Mouse (Mus musculus): Measurements from ENCODE around the gene Spats2l. TPM values are rescaled to one million over a fixed set of nuclear protein-coding genes. Genes with fewer than 3 reads are reported as not detected.

The Spats2l gene
- polyA plus RNA-seq, 1 experiment from 2014 or later, result 73.1 TPM

DNA sequence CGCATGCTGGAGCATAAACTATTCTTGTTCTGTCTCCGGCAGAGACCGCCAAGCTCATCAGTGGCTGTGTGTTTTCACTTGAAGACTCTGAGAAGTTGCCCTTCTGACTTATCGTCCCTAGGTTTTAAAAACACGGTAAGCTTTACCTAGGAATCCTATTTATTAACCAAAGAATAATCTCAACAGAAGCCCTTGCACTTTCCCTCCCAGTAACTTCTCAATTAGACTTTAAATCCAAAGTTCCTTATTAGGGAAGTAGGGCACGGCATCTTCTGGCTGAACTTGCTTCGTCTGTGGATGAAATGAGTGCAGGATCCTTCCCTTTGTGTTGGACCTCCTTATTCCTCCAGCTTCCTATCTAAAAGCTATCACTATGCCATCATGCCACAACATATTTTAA lies 7.6 kb upstream of the Spats2l start:
- Histone ChIP-seq H3K4me1 (ENCODE audit: insufficient read depth, low read depth, low read length) (no peaks in the 10 kb centered on the region), H3K27me3 (replicated peaks; ENCODE audit: insufficient read depth, low read length) (no peaks in the 10 kb centered on the region), H3K36me3 (ENCODE audit: insufficient read depth, low read length) (no peaks in the 10 kb centered on the region), H3K4me3 (ENCODE audit: low read depth, low read length) (no peak overlapping the region), H3K9me3 (ENCODE audit: low read length) (no peaks in the 10 kb centered on the region), H3K27ac (ENCODE audit: low read length) (no peak overlapping the region), H3K4me2 (replicated peaks; ENCODE audit: low read depth, low read length) (no peak overlapping the region), H3K9ac (replicated peaks; ENCODE audit: low read depth) (no peak overlapping the region)
- ATAC-seq (no peak), DNase-seq (ENCODE audit: low spot score) (no peak)
- 84% methylated on average over 7 of the region's 7 CpGs for WGBS
- TF ChIP-seq CTCF (IDR thresholded peaks at IDR 0.05), result no peak
- TF ChIP-seq EP300 (IDR thresholded peaks at IDR 0.05), result no peak

DNA sequence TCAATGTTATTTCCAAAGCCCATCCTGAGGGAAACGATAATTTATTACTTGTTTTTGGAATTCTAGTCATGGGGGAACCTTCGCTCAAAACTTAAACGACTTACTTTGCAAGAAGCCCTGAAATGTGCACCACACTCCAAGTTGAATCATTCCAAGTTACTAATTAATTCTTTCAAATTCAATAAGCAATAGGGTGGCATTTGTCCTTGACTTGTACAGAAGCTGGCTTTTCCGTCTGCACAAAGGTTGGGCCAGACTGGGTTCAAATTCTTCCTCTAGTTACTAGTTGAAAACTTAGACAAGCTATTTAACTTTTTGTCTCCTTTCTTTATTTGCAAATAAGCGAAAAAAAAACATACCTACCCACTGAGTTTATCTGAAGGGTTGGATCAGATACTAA lies 636 bp upstream of the Spats2l start:
- 74% methylated on average over 5 of the region's 5 CpGs for WGBS
- no peak for TF ChIP-seq EP300 (IDR thresholded peaks at IDR 0.05)
- no peak for TF ChIP-seq CTCF (IDR thresholded peaks at IDR 0.05)
- H3K4me2 ChIP-seq (replicated peaks; ENCODE audit: low read depth, low read length), result no peak overlapping the region
- H3K36me3 ChIP-seq (ENCODE audit: insufficient read depth, low read length), result no peaks in the 10 kb centered on the region
- no peak for DNase-seq (ENCODE audit: low spot score)
- peaks cover 2% of the 10 kb centered on the region; the same call in 1 of the 2 replicates for H3K4me1 ChIP-seq (ENCODE audit: insufficient read depth, low read depth, low read length)
- H3K9me3 ChIP-seq (ENCODE audit: low read length), result no peaks in the 10 kb centered on the region
- H3K27me3 ChIP-seq (replicated peaks; ENCODE audit: insufficient read depth, low read length), result no peaks in the 10 kb centered on the region
- no peak overlapping the region for H3K27ac ChIP-seq (ENCODE audit: low read length)
- H3K9ac ChIP-seq (replicated peaks; ENCODE audit: low read depth), result no peak overlapping the region
- H3K4me3 ChIP-seq (ENCODE audit: low read depth, low read length), result no peak overlapping the region
- no peak for ATAC-seq

DNA sequence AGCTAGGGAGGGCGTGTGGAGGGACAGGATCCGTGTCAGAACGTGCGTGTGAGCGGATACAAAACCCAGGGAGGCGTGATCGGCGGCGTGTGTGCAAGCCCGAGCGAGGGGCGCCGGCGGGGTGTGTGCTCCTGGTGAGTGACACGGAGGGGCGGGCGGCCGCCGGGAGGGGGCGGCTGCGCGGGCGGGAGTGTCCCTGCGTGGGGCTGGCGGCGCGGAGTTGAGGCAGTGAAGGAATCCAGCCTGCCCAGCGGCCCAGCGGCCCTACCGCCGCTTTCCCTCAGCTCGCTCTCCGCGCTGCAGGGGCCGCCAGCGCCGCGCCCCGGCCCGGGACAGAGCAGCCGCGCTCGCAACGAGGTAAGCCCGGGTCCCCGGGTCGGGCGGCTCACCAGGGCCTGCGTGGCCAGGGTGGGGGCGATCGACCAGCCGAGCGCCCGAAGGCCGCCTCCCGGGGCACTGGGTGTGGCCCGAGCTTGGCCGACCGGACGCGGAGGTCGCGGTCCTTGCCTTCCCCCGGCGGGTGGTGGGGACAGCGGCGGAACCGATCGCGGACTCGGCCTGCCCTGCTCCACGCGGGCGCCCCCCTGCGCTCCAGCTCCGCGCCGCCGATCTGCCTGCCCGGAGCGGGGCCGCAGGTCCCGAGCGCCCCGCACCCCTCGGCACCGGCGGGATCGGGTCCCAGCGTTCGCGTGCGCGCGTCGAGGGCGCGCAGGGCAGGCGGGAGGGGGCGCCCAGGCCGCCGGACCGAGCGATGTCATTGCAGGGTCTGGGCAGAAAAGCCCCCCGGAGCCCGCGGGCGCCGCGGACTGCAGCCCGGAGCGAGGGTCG lies 920 bp downstream of the Spats2l start:
- H3K4me3 ChIP-seq (ENCODE audit: low read depth, low read length), result peak overlapping the region; percentile 85
- H3K36me3 ChIP-seq (ENCODE audit: insufficient read depth, low read length), result no peaks in the 10 kb centered on the region
- H3K27me3 ChIP-seq (replicated peaks; ENCODE audit: insufficient read depth, low read length), result no peaks in the 10 kb centered on the region
- H3K4me1 ChIP-seq (ENCODE audit: insufficient read depth, low read depth, low read length), result peaks cover 2% of the 10 kb centered on the region; the same call in 1 of the 2 replicates
- H3K4me2 ChIP-seq (replicated peaks; ENCODE audit: low read depth, low read length), result peak overlapping the region; percentile 88
- no peaks in the 10 kb centered on the region for H3K9me3 ChIP-seq (ENCODE audit: low read length)
- peak overlapping the region; percentile 87 for H3K27ac ChIP-seq (ENCODE audit: low read length)
- ATAC-seq, result peak; percentile 85
- peak overlapping the region; percentile 74 for H3K9ac ChIP-seq (replicated peaks; ENCODE audit: low read depth)
- 2% methylated on average over 81 of the region's 113 CpGs for WGBS
- TF ChIP-seq EP300 (IDR thresholded peaks at IDR 0.05) (no peak), CTCF (IDR thresholded peaks at IDR 0.05) (peak; percentile 7; the same call in 1 of the 2 replicates)
- DNase-seq (ENCODE audit: low spot score), result peak; percentile 79

DNA sequence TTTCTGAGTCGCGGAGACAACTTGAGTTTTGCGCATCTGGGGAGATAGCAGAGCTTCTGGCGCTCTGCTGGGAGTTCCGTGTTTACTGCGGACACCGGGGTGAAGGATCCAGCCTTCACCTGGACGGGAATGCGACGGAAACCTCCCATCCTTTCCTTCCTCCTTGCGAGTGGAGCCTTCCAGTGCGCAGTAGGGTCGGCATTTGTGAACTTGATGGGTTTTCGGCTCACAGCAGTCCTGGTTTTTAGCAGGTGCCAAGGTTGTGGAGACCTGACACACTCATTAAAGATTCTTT lies 1.5 kb downstream of the Spats2l start:
- peak overlapping the region; percentile 87 for H3K27ac ChIP-seq (ENCODE audit: low read length)
- H3K4me1 ChIP-seq (ENCODE audit: insufficient read depth, low read depth, low read length), result peaks cover 2% of the 10 kb centered on the region; the same call in 1 of the 2 replicates
- H3K9me3 ChIP-seq (ENCODE audit: low read length), result no peaks in the 10 kb centered on the region
- no peak for TF ChIP-seq CTCF (IDR thresholded peaks at IDR 0.05)
- TF ChIP-seq EP300 (IDR thresholded peaks at IDR 0.05), result no peak
- H3K36me3 ChIP-seq (ENCODE audit: insufficient read depth, low read length), result no peaks in the 10 kb centered on the region
- H3K27me3 ChIP-seq (replicated peaks; ENCODE audit: insufficient read depth, low read length), result no peaks in the 10 kb centered on the region
- DNase-seq (ENCODE audit: low spot score) (peak; percentile 28), ATAC-seq (peak; percentile 7; the same call in 1 of the 2 replicates)
- H3K9ac ChIP-seq (replicated peaks; ENCODE audit: low read depth), result peak overlapping the region; percentile 74
- WGBS, result 0% methylated on average over 14 of the region's 14 CpGs
- peak overlapping the region; percentile 85 for H3K4me3 ChIP-seq (ENCODE audit: low read depth, low read length)
- peak overlapping the region; percentile 88 for H3K4me2 ChIP-seq (replicated peaks; ENCODE audit: low read depth, low read length)

DNA sequence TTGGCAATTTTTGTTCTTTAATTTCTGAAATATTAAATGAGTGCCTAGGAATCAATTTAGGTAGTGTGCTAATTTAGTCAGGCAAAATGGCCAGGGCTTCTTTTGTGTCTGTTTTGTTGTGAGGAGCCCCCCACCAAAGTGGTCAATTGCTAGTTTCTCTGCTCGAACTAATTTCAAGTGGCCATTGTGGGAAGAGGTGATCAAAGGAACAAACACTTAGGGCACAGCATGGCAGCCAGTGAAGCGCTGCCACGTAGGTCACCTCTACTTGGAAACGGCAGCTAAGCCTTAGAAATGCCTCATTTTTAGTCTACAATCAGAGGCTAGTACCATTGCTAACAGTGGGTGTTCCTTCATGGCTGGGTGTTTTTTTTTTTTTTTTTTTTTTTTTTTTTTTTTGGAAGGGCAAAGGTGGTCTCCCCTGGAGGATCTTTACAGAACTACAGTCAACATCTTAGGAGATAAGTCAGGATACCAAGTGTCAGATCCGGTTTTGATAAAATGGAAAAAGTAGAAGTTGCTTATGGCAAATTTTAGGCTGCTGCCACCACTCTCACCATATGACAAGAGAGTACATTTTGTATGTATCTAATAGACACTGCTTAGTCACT lies 2.8 kb downstream of the Spats2l start:
- Histone ChIP-seq H3K9ac (replicated peaks; ENCODE audit: low read depth) (no peak overlapping the region), H3K4me1 (ENCODE audit: insufficient read depth, low read depth, low read length) (peaks cover 2% of the 10 kb centered on the region; the same call in 1 of the 2 replicates), H3K4me2 (replicated peaks; ENCODE audit: low read depth, low read length) (no peak overlapping the region), H3K27me3 (replicated peaks; ENCODE audit: insufficient read depth, low read length) (no peaks in the 10 kb centered on the region), H3K36me3 (ENCODE audit: insufficient read depth, low read length) (no peaks in the 10 kb centered on the region), H3K9me3 (ENCODE audit: low read length) (no peaks in the 10 kb centered on the region), H3K27ac (ENCODE audit: low read length) (no peak overlapping the region), H3K4me3 (ENCODE audit: low read depth, low read length) (no peak overlapping the region)
- ATAC-seq, result no peak
- DNase-seq (ENCODE audit: low spot score), result no peak
- WGBS, result 55% methylated on average over 5 of the region's 5 CpGs
- TF ChIP-seq EP300 (IDR thresholded peaks at IDR 0.05) (no peak), CTCF (IDR thresholded peaks at IDR 0.05) (no peak)

DNA sequence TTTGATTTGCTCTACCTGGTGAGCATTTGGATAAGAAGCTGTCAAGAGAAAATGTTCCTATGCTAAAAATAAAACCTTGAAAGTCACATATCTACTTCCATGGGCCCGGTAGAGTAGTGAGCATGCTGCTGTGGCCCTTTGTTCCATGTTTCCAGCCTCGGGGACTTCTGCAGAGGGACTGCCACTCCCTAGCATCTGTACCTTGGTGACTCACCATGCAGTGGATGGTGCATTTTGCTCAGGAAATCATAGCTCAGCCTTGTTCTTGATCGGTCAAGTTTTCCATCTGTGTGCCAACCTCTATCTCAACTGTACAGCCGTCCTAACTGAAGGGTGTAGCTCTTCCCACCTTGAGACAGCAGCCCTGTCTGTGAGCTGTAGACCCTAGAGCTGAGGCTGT lies 10.3 kb downstream of the Spats2l start:
- Histone ChIP-seq H3K9ac (replicated peaks; ENCODE audit: low read depth) (no peak overlapping the region), H3K4me2 (replicated peaks; ENCODE audit: low read depth, low read length) (no peak overlapping the region), H3K27me3 (replicated peaks; ENCODE audit: insufficient read depth, low read length) (no peaks in the 10 kb centered on the region), H3K27ac (ENCODE audit: low read length) (no peak overlapping the region), H3K9me3 (ENCODE audit: low read length) (no peaks in the 10 kb centered on the region), H3K4me3 (ENCODE audit: low read depth, low read length) (no peak overlapping the region), H3K4me1 (ENCODE audit: insufficient read depth, low read depth, low read length) (no peaks in the 10 kb centered on the region), H3K36me3 (ENCODE audit: insufficient read depth, low read length) (no peaks in the 10 kb centered on the region)
- DNase-seq (ENCODE audit: low spot score) (no peak), ATAC-seq (no peak)
- TF ChIP-seq EP300 (IDR thresholded peaks at IDR 0.05), result no peak
- TF ChIP-seq CTCF (IDR thresholded peaks at IDR 0.05), result no peak
- WGBS, result 80% methylated on average over 4 of the region's 4 CpGs
